Mouse (Mus musculus): ENCODE data around the gene Slc5a5. TPM values are rescaled to one million over a fixed set of nuclear protein-coding genes. Genes with fewer than 3 reads are reported as not detected.

Gene Slc5a5
- polyA plus RNA-seq, 1 experiment from 2014 or later: 0.25 TPM

- Histone ChIP-seq H3K4me1 (peaks cover 45% of the 10 kb centered on the region), H3K27ac (no peak overlapping the region), H3K9me3 (replicated peaks) (no peaks in the 10 kb centered on the region), H3K27me3 (no peaks in the 10 kb centered on the region), H3K9ac (no peak overlapping the region), H3K4me2 (no peak overlapping the region), H3K36me3 (peaks cover 8% of the 10 kb centered on the region; the same call in 1 of the 2 replicates), H3K4me3 (replicated peaks) (no peak overlapping the region)
- no peak for ATAC-seq (replicated peaks; ENCODE audit: low FRiP score)
- WGBS: 84% methylated on average over 12 of the region's 12 CpGs
Measured at GRCm38 (mm10) chr8:70836666-70837065, 55.9 kb downstream of the Slc5a5 start.

DNA sequence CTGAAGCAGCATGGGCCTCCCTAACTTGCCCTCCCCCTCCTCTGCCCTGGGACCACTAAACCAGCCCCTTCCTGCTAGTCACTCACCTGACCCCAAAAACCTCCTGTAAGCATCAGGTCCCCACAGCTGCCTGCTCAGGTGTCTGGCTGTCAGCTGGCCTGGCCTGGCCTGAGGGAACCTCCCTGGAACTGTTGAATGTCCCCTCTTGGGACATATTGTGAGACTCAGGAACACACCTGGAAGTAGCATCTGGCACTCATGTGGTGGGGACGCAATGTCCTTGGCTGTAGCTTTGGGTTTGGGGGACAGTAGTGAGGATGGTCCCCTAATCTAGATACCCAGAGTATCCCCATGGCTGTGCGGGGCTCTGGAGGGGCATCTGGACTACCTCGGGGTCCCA lies 58.5 kb downstream of the Slc5a5 start:
- Histone ChIP-seq H3K36me3 (peaks cover 8% of the 10 kb centered on the region; the same call in 1 of the 2 replicates), H3K4me2 (no peak overlapping the region), H3K9me3 (replicated peaks) (no peaks in the 10 kb centered on the region), H3K4me3 (replicated peaks) (no peak overlapping the region), H3K27me3 (no peaks in the 10 kb centered on the region), H3K4me1 (peaks cover 27% of the 10 kb centered on the region), H3K9ac (no peak overlapping the region), H3K27ac (no peak overlapping the region)
- no peak for ATAC-seq (replicated peaks; ENCODE audit: low FRiP score)
- WGBS: 96% methylated on average over 3 of the region's 3 CpGs

DNA sequence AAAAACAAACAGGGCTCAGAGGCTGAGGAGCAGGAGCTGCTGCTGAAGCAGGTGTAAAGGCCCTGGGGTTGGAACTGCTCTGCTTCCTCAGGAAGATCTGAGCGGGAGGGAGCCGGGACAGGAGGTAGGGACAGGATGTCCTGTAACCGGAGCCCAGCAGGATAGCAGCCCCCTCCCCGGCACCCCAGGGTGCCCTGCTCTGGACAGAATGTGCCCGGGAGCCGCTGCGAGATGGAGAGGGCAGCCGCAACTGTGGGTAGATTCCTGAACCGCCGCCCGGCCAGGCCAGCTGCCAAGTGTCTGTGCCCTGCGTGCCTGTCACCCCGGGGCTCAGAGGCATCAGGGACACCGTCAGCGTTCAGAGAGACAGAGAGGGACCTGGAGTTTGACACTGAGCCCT lies 59.0 kb downstream of the Slc5a5 start:
- H3K36me3 ChIP-seq: peaks cover 8% of the 10 kb centered on the region; the same call in 1 of the 2 replicates
- H3K4me1 ChIP-seq: peaks cover 22% of the 10 kb centered on the region
- H3K9ac ChIP-seq: no peak overlapping the region
- H3K9me3 ChIP-seq (replicated peaks): no peaks in the 10 kb centered on the region
- no peak; the same call in 1 of the 2 replicates for ATAC-seq (replicated peaks; ENCODE audit: low FRiP score)
- 49% methylated on average over 15 of the region's 15 CpGs for WGBS
- H3K4me3 ChIP-seq (replicated peaks): no peak overlapping the region
- peak overlapping the region; percentile 30; the same call in 1 of the 2 replicates for H3K27ac ChIP-seq
- H3K4me2 ChIP-seq: no peak overlapping the region
- no peaks in the 10 kb centered on the region for H3K27me3 ChIP-seq

GRCm38 (mm10) chr8:70833018-70833482 lies 59.5 kb downstream of the Slc5a5 start:
- Histone ChIP-seq H3K4me2 (no peak overlapping the region), H3K27me3 (no peaks in the 10 kb centered on the region), H3K27ac (peak overlapping the region; percentile 30; the same call in 1 of the 2 replicates), H3K9me3 (replicated peaks) (no peaks in the 10 kb centered on the region), H3K4me1 (peaks cover 19% of the 10 kb centered on the region), H3K9ac (no peak overlapping the region), H3K36me3 (peaks cover 8% of the 10 kb centered on the region; the same call in 1 of the 2 replicates), H3K4me3 (replicated peaks) (no peak overlapping the region)
- WGBS: 35% methylated on average over 9 of the region's 9 CpGs
- ATAC-seq (replicated peaks; ENCODE audit: low FRiP score): no peak; the same call in 1 of the 2 replicates

MicroRNA genes within 50 kb of the gene (microRNA counts, 519-probe panel; counts per million panel counts)
- 31.7 counts per million for microRNA mmu-miR-1969

Small RNA genes lying within 50 kb of the gene (microRNA-seq; reads per million reads assigned to microRNA genes)
- gene Mir1969 (1.8 reads per million, percentile 6 among the genes with 10 or more reads in this experiment), gene Mir7067 (not detected)

Other genes with a start within 250 kb of the Slc5a5 start
- gene Pgpep1, start 232.4 kb downstream of the Slc5a5 start, polyA plus RNA-seq (2015; fragmentation: Nextera tagmentation; extraction: Ambion mirVana): 65.5 and 75.3 TPM in 2 replicates
- gene Lsm4, start 219.5 kb downstream of the Slc5a5 start, polyA plus RNA-seq (2015; fragmentation: Nextera tagmentation; extraction: Ambion mirVana): 291 and 295 TPM in 2 replicates
- gene Jund, start 193.8 kb downstream of the Slc5a5 start, polyA plus RNA-seq (2015; fragmentation: Nextera tagmentation; extraction: Ambion mirVana): 59.9 and 68.1 TPM in 2 replicates
- gene Iqcn, start 189.3 kb downstream of the Slc5a5 start, polyA plus RNA-seq (2015; fragmentation: Nextera tagmentation; extraction: Ambion mirVana): 0.03 and 0.09 TPM in 2 replicates
- 0.55 and 0.83 TPM in 2 replicates for gene Gm3336, start 174.2 kb downstream of the Slc5a5 start, polyA plus RNA-seq (2015; fragmentation: Nextera tagmentation; extraction: Ambion mirVana)
- gene Pde4c, start 169.0 kb downstream of the Slc5a5 start, polyA plus RNA-seq (2015; fragmentation: Nextera tagmentation; extraction: Ambion mirVana): 7.6 and 9.4 TPM in 2 replicates
- 15.5 and 18.6 TPM in 2 replicates for gene Rab3a, start 138.1 kb downstream of the Slc5a5 start, polyA plus RNA-seq (2015; fragmentation: Nextera tagmentation; extraction: Ambion mirVana)
- 46.1 and 48.1 TPM in 2 replicates for gene Mpv17l2, start 131.8 kb downstream of the Slc5a5 start, polyA plus RNA-seq (2015; fragmentation: Nextera tagmentation; extraction: Ambion mirVana)
- gene Pik3r2, start 116.0 kb downstream of the Slc5a5 start, polyA plus RNA-seq (2015; fragmentation: Nextera tagmentation; extraction: Ambion mirVana): 58.0 and 66.9 TPM in 2 replicates
- gene Mast3, start 87.7 kb downstream of the Slc5a5 start, polyA plus RNA-seq (2015; fragmentation: Nextera tagmentation; extraction: Ambion mirVana): 12.9 and 18.1 TPM in 2 replicates
- gene Il12rb1, start 84.3 kb downstream of the Slc5a5 start, polyA plus RNA-seq (2015; fragmentation: Nextera tagmentation; extraction: Ambion mirVana): 0.09 and 0.12 TPM in 2 replicates
- gene Arrdc2, start 53.0 kb downstream of the Slc5a5 start, polyA plus RNA-seq (2015; fragmentation: Nextera tagmentation; extraction: Ambion mirVana): 5.0 and 6.5 TPM in 2 replicates
- gene Kcnn1, start 29.5 kb downstream of the Slc5a5 start, polyA plus RNA-seq (2015; fragmentation: Nextera tagmentation; extraction: Ambion mirVana): 2.6 and 2.9 TPM in 2 replicates
- gene Ccdc124, start 18.8 kb downstream of the Slc5a5 start, polyA plus RNA-seq (2015; fragmentation: Nextera tagmentation; extraction: Ambion mirVana): 115 and 123 TPM in 2 replicates
- gene Rpl18a, start 4.7 kb upstream of the Slc5a5 start, polyA plus RNA-seq (2015; fragmentation: Nextera tagmentation; extraction: Ambion mirVana): 4,326 and 4,329 TPM in 2 replicates
- gene Map1s, start 13.2 kb upstream of the Slc5a5 start, polyA plus RNA-seq (2015; fragmentation: Nextera tagmentation; extraction: Ambion mirVana): 49.7 and 58.9 TPM in 2 replicates

Measured in kidney, embryonic 15.5 days (tissue).